Mouse (Mus musculus): ENCODE measurements at regions not wholly inside any gene's neighbourhood (a gene's known extent, or its start where the extent isn't known, plus 50 kb on each side); places are given as distances from the start of the nearest gene placed in this dataset.
"Not testable (repeated sequence)": the region's sequence is repeated elsewhere in the genome, so short reads cannot be mapped to it uniquely, and the experiment has no call there.

DNA sequence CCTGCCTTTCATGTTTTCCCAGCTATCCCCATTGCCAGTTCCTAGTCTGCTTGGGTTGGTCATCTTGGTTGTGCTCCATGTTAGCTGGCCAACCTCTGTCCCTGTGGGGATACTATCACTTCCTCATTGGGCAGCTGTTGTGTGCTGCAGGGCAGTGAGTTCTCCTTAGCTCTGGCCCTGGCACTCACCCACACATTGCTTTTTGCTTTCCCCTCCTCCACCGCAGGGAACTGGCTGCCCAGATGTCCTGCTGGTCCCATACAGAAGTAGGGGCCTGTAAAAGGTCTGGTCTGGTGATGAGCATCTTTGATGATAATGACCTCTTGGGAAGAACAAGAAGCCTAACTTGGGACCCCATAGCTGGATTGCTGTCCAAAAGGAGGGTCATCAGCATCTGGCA, 308.2 kb upstream of the Gm21863 start:
- peak; percentile 6 for DNase-seq

DNA sequence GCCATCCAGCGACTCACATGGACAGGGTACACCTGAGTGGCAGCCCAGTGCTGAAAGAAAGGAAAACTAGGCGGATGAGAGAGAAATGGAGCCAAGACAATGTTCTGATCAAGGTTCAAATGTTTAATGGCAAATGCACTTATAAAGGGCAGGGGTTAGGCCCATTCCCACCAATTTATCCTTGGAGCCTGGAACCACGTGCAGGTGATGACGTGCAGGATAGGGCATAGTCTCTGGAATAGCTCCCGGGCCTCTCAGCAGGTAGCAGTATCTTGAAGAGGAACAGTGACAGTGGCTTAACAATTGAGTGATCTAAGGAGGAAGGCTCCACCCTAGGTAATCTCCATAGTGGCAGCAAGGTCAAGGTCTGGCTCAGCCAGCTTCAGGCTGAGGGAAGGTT, 285.8 kb upstream of the Gm21863 start:
- not testable (repeated sequence) for DNase-seq

DNA sequence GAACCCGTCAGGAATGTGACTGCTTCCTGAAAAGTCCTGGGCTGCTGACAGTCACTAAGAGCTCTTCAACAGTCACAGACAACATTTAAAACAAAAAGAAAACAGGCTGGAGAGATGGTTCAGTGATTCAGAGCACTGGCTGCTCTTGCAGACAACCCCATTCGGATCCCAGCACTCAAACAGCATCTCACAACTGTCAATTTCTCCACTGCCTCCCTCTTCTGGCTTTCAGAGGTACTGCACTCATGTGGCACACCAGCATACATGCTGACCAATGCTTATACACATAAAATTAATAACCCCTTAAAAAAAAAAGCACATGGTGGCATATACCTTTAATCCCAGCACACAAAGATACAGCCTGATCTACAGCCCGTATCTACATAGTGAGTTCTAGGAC, 283.7 kb upstream of the Gm21863 start:
- not testable (repeated sequence) for DNase-seq
